Mouse (Mus musculus): ENCODE data around the gene Elane. TPM values are rescaled to one million over a fixed set of nuclear protein-coding genes. Genes with fewer than 3 reads are reported as not detected.
"Not testable (repeated sequence)": the region's sequence is repeated elsewhere in the genome, so short reads cannot be mapped to it uniquely, and the experiment has no call there.

The Elane gene
- polyA plus RNA-seq, 1 experiment, result not detected

- H3K27ac ChIP-seq (ENCODE audit: insufficient read depth, low read length), result no peak overlapping the region
- H3K4me3 ChIP-seq (ENCODE audit: insufficient read depth, low read length), result no peak overlapping the region
- H3K4me1 ChIP-seq (ENCODE audit: control insufficient read depth, insufficient read depth, low read length), result no peaks in the 10 kb centered on the region
- TF ChIP-seq POLR2A (IDR thresholded peaks at IDR 0.05; ENCODE audit: extremely low read depth, insufficient read depth, low read length) (no peak), CTCF (IDR thresholded peaks at IDR 0.05; ENCODE audit: extremely low read depth, insufficient read depth, low read length) (no peak)
These were observed 3.3 kb downstream of the Elane start for GRCm38 (mm10) chr10:79889386-79889785.

GRCm38 (mm10) chr10:79890670-79891069 lies 4.6 kb downstream of the Elane start, which contains the start of gene Cfd:
Cfd (plus strand) TSS chr10:79890853.
- no peaks in the 10 kb centered on the region for H3K4me1 ChIP-seq (ENCODE audit: control insufficient read depth, insufficient read depth, low read length)
- no peak within 1 kb of the TSS for H3K27ac ChIP-seq (ENCODE audit: insufficient read depth, low read length)
- no peak within 1 kb of the TSS for H3K4me3 ChIP-seq (ENCODE audit: insufficient read depth, low read length)
- TF ChIP-seq CTCF (IDR thresholded peaks at IDR 0.05; ENCODE audit: extremely low read depth, insufficient read depth, low read length) (no peak), POLR2A (IDR thresholded peaks at IDR 0.05; ENCODE audit: extremely low read depth, insufficient read depth, low read length) (no peak)

- not testable (repeated sequence) for H3K4me3 ChIP-seq (ENCODE audit: insufficient read depth, low read length); H3K27ac ChIP-seq (ENCODE audit: insufficient read depth, low read length); H3K4me1 ChIP-seq (ENCODE audit: control insufficient read depth, insufficient read depth, low read length)
- peak; percentile 66 for TF ChIP-seq CTCF (IDR thresholded peaks at IDR 0.05; ENCODE audit: extremely low read depth, insufficient read depth, low read length)
These were observed 6.5 kb downstream of the Elane start for GRCm38 (mm10) chr10:79892451-79893118.

- H3K4me3 ChIP-seq (ENCODE audit: insufficient read depth, low read length), result no peak overlapping the region
- H3K4me1 ChIP-seq (ENCODE audit: control insufficient read depth, insufficient read depth, low read length), result no peaks in the 10 kb centered on the region
- TF ChIP-seq CTCF (IDR thresholded peaks at IDR 0.05; ENCODE audit: extremely low read depth, insufficient read depth, low read length) (no peak), POLR2A (IDR thresholded peaks at IDR 0.05; ENCODE audit: extremely low read depth, insufficient read depth, low read length) (no peak)
- no peak overlapping the region for H3K27ac ChIP-seq (ENCODE audit: insufficient read depth, low read length)
These were observed 10.3 kb downstream of the Elane start for GRCm38 (mm10) chr10:79896306-79896705.

- Histone ChIP-seq H3K4me3 (ENCODE audit: insufficient read depth, low read length) (no peak overlapping the region), H3K4me1 (ENCODE audit: control insufficient read depth, insufficient read depth, low read length) (no peaks in the 10 kb centered on the region), H3K27ac (ENCODE audit: insufficient read depth, low read length) (no peak overlapping the region)
- TF ChIP-seq POLR2A (IDR thresholded peaks at IDR 0.05; ENCODE audit: extremely low read depth, insufficient read depth, low read length) (no peak), CTCF (IDR thresholded peaks at IDR 0.05; ENCODE audit: extremely low read depth, insufficient read depth, low read length) (no peak)
These were observed 10.8 kb downstream of the Elane start for GRCm38 (mm10) chr10:79896814-79897213.

GRCm38 (mm10) chr10:79897316-79898245 lies 11.5 kb downstream of the Elane start:
- Histone ChIP-seq H3K4me3 (ENCODE audit: insufficient read depth, low read length) (no peak overlapping the region), H3K4me1 (ENCODE audit: control insufficient read depth, insufficient read depth, low read length) (no peaks in the 10 kb centered on the region), H3K27ac (ENCODE audit: insufficient read depth, low read length) (no peak overlapping the region)
- no peak for TF ChIP-seq CTCF (IDR thresholded peaks at IDR 0.05; ENCODE audit: extremely low read depth, insufficient read depth, low read length)
- no peak for TF ChIP-seq POLR2A (IDR thresholded peaks at IDR 0.05; ENCODE audit: extremely low read depth, insufficient read depth, low read length)

GRCm38 (mm10) chr10:79900951-79901410 lies 14.9 kb downstream of the Elane start:
- H3K4me3 ChIP-seq (ENCODE audit: insufficient read depth, low read length), result no peak overlapping the region
- peak overlapping the region; percentile 24 for H3K27ac ChIP-seq (ENCODE audit: insufficient read depth, low read length)
- H3K4me1 ChIP-seq (ENCODE audit: control insufficient read depth, insufficient read depth, low read length), result no peaks in the 10 kb centered on the region
- TF ChIP-seq POLR2A (IDR thresholded peaks at IDR 0.05; ENCODE audit: extremely low read depth, insufficient read depth, low read length) (peak; percentile 39; the same call in 1 of the 2 replicates), CTCF (IDR thresholded peaks at IDR 0.05; ENCODE audit: extremely low read depth, insufficient read depth, low read length) (peak; percentile 24; the same call in 1 of the 2 replicates)

GRCm38 (mm10) chr10:79906712-79907111 lies 20.7 kb downstream of the Elane start:
- no peak overlapping the region for H3K27ac ChIP-seq (ENCODE audit: insufficient read depth, low read length)
- TF ChIP-seq CTCF (IDR thresholded peaks at IDR 0.05; ENCODE audit: extremely low read depth, insufficient read depth, low read length) (no peak), POLR2A (IDR thresholded peaks at IDR 0.05; ENCODE audit: extremely low read depth, insufficient read depth, low read length) (no peak)
- H3K4me3 ChIP-seq (ENCODE audit: insufficient read depth, low read length), result no peak overlapping the region
- peaks cover 3% of the 10 kb centered on the region; the same call in 1 of the 2 replicates for H3K4me1 ChIP-seq (ENCODE audit: control insufficient read depth, insufficient read depth, low read length)

- no peak overlapping the region for H3K4me3 ChIP-seq (ENCODE audit: insufficient read depth, low read length)
- peaks cover 3% of the 10 kb centered on the region; the same call in 1 of the 2 replicates for H3K4me1 ChIP-seq (ENCODE audit: control insufficient read depth, insufficient read depth, low read length)
- no peak overlapping the region for H3K27ac ChIP-seq (ENCODE audit: insufficient read depth, low read length)
- no peak for TF ChIP-seq CTCF (IDR thresholded peaks at IDR 0.05; ENCODE audit: extremely low read depth, insufficient read depth, low read length)
- no peak for TF ChIP-seq POLR2A (IDR thresholded peaks at IDR 0.05; ENCODE audit: extremely low read depth, insufficient read depth, low read length)
These were observed 21.4 kb downstream of the Elane start for GRCm38 (mm10) chr10:79907415-79907814.
